Mouse (Mus musculus) heart, adult 9 months (tissue): ENCODE measurements around the gene Crybb1.

Source experiments
- DNase-seq, 2 experiments: peaks; one replicate each; pipeline ENCODE4 v3.0.0; 2022; ENCODE audit warnings: low spot score in 2 of 2

Crybb1 gene

DNA sequence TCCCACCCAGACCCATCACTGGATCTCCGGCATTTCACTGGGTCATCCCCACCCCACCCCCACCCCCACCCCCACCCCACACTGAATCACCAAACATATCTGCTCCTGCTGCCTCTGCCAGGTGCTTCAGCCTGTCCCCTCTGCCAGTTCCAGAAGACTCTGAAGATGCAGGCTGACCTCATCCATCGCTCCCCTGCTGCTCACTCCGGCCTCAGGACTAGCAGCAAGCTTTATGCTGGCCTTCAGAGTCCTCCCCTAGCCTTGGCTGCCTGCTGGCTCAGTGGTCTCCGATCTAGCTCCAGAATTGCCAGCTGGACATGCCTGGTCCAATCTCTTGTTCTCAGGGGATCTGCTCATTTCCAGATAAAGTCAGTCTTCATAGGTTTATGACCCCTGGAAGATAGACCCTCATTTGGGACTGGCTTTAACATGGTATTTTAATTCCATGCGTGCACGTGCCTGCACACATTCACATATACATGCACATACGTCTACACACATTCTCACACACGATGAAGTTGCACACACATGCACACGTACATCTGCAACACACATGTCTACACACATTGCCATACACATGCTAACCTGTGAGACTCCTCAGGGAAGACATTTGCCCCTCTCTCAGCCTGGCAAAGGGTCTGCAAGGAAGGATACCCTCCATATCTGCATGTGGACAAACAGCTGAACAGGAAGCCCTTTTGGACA is 17.6 kb upstream of the Crybb1 start:
- no peak for DNase-seq

DNA sequence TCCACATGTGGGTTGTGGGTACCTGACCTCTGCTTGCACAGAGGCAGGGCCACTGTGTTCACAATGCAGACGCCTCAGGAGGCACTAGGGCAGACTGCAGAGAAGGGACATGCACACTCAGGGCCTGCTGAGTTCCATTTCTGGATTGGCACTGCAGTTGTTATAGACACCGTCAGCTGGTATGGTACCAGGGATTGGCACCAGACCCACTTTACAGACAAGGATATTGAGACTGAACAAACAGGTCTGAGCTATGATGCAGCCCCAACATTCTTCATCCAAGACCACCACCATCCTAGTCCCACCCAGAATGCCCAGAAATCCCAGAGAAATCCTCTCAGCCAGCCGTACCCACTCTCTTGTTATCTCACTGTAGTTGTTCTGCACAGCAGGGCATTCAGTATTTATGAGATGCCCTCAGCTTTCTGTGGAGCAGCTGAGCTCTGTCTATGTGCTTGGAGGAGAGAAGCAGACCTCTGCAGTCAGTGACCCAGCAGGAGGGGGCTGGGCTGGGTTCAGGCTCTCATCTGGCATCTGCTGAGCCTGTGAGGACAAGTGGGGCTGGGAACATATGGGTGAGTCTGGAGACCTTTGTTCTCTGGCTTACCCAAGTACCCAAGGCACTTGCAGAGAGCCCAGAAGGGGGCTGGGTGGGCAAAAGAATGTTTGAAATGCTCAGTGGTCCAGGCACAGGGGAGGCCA is 16.7 kb upstream of the Crybb1 start:
- no peak for DNase-seq

DNA sequence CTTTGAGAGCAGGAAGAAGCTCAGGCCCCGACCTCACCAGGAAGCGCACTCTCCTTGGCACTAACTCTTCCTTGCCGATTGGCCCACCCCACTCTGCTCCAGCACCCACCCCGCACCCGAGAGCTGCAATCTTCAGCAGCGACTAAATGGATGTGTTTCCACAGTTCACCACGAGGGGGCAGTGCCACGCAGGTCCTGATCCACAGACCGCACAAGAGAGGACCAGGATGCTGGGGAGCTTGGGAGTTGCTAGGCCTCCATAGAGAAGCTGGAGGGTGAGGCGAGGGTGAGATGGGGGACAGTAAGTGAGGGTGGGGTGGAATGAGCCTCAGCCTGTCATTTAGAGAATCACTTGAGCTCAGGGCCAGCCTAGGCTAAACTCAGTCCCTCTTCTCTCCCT is 14.9 kb upstream of the Crybb1 start:
- peak; percentile 77 to 84 for DNase-seq

DNA sequence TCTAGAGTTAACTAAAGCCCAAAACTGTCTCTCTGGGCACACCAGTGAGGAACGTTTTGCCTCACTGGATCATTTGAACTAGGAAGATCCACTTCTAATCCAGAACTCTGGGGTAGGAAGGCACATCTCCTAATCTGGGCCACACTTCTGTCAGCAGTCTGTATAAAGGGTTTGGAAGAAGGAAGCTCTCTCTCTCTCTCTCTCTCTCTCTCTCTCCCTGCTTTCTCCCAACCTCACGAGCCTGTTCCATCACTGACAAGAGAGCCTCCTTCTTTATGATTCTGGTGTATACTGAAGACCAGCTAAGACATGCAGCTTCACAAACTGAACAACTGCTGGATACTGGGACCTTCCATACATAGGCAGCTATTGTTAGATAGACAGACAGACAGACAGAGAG is 13.8 kb upstream of the Crybb1 start:
- DNase-seq = no peak

DNA sequence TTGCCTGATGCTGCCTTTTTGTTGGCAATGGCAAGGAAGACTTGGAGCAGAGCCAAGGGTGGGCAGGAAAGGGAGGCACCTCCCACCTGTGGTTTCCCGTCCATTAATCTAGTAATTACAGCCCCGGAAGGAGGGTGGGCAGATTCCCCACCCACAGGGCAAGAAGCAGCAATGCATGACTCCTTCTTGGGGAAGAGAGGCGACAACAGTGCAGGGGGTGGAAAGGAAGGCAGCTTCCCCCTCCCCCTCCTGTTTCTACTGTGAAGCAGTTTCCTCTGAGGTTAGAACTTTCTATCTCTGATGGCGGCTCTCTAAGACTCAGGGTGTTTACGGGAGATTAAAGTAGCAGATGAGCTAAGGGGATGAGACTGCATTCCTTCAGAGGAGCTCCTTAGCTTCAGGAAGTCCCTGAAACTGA is 13.2 kb upstream of the Crybb1 start:
- peak; percentile 29 to 60 for DNase-seq

DNA sequence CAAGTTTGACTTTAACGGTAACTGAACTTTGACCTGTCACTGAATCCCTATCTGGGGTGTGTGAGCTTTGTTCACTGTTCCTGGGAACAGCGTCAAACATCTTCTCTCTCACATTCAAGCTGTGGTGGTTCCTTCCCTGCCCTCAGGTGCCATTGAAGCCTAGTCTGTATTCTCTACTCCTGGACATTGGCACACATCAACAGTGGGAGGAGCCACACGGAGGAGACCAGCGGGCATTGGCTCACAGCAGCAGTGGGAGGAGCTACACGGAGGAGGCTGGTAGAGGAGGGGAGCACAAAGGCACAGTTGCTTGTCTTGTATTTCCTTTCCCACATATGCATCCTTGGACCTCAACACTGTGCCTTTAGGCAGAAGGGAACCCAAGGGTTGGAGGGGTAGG is 12.6 kb upstream of the Crybb1 start:
- DNase-seq = no peak

DNA sequence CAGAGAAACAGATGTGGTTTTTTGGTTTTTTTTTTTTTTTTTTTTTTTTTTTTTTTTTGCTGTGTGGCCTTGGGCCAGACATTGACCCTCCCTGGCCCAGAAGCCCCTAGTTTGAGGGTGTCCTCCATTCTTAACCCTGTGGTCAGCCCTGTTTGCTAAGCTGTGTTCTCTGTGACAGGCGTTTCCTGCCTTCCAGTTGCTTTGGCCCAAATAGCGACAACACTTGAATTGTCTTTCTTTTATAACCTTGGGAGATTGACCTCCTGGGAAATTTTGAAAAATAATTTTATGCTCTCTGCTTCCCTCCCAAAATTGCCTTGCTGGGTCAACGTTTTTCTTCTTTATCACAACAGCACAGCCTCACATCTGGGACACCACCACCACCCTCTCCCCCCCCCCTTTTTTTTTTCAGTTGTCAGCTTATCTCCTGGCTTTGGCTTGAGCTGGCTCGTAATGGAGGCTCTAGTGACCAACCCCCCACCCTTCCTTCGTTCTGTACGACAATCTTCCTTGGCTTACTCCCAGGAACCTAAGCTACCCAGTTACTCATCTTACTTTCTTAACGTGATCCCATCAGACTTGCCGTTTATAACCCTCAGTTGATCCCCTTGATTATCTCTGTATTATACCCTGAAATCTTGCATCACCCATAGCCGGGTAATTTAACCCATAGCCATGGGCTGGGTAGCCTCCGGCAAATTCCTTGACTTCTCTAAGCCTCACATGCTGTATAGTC is 11.9 kb upstream of the Crybb1 start:
- no peak for DNase-seq

DNA sequence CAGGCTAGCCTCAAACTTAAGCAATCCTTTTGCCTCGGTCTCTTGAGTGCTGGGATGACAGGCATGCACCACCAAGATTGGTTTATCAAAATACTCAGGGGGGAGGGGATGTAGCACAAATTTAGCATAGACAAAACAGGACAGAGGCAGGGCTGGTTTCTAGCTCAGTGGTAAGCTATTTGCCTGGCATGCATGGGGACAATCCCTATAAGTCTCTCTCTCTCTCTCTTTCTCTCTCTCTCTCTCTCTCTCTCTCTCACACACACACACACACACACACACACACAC is 11.4 kb upstream of the Crybb1 start:
- no peak for DNase-seq

DNA sequence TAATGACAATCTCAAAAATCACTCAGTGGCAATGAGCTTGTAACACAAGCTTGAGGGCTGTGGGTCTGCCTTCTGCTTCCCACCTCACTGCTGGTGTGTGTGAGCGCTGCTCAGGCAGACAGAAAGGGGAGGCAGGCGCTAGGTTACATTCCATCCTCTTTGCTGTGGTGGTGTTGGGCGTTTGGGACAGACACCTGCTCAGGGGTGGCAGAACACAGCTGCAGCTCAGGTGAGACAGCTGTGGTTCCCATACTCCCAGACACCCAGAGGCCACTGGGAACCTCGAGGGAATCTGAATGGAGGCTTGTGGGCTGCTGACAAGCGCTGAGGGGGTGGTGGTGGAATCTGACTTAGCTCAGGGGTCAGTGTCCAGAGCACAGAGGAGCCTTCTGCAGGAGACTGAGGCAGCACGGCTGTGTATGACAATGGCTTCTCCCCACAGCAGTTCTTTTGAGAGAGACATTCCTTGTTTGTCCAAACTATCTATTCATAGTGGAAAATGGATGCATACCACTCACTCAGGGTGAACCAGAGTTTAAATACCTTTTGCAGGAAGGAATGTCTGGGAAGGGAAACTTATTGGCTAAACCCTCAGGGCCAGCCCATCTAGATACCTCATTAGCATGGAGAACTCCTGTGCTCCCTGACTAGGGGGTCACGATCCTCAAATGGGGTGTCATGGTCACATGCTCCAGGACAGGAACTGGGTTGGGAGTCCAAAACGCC is 10.6 kb upstream of the Crybb1 start:
- no peak for DNase-seq

DNA sequence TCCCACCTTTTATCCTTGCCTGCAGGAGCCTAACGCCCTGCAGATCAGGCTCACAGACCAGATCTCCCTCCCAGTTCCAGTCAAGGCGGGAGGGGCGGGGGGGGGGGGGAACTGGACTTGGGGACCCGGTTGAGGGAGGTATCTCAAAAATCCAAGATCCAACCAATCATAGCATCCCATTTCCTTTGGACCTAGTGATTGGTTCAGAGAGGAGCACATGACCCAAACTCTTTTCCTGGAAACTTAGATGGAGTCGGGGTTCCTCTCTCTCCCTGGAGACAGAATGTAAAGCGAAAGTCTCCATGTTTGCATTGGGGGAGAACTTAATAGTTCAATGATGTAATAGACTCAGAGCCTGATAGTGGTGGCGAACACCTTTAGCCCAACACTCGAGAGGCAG is 8.2 kb upstream of the Crybb1 start:
- no peak for DNase-seq

DNA sequence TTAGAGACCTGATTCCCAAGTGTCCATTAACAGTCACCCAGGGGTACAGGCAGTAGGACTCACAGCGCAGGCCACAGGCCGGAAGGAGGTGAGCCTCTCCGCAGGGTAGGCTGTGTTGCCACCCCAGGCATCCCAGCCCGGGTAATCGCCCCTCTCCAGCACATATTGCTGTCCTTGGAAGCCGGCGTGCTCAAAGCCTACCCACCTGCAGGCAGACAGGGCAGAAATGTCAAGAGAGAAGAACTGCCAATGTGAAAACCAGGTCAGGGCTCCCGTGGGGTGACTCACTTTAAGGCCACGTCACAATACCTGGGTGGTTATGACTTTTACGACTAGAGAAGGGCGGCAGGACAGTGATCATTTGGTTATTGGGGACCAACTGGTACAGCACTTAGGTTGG is 6.5 kb upstream of the Crybb1 start:
- DNase-seq = no peak

DNA sequence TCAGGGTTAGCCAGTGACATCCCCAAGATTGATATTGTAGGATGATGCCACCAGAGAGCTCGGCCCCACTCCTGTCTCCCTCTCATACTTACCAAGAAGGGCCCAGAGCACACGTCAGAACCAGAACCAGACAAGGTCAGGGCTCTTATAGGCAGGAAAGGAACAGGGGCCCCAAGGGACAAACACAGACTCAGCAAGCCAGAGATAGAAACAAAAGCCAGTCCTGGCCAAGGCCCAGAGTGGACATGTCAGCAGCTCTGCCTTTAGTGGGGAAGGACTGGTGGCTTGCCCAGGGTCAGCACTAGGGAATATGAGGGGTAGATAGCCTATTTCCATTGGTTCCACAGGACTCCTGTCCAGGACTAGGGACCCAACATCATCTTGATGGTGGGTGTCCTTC is 3.2 kb upstream of the Crybb1 start, which contains the start of gene Cryba4:
Cryba4 (minus strand) TSS at position 119 of the 400 bp plus-strand sequence.
- peak; percentile 65 to 68 for DNase-seq

DNA sequence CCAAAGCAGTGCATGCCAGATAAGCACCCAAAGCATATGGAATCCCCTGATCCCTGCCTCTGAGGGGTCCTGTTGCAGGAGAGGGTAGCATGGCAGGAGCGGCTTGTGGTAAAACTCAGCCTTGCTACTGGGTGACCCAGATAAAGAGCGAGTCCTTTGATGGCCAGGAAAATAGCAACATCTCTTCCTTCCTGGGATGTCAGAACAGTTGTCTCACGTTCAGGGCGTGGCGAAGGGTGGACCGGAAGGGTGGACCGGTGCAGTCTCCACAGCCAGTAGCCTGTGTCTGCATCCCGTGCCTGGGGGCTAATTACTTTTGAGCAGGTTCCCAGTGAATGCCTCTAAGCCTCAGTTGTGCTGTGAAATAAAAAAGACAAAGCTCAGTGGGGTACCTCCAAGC is 2.4 kb upstream of the Crybb1 start:
- DNase-seq = peak in 1 of 2 experiments; percentile 48

DNA sequence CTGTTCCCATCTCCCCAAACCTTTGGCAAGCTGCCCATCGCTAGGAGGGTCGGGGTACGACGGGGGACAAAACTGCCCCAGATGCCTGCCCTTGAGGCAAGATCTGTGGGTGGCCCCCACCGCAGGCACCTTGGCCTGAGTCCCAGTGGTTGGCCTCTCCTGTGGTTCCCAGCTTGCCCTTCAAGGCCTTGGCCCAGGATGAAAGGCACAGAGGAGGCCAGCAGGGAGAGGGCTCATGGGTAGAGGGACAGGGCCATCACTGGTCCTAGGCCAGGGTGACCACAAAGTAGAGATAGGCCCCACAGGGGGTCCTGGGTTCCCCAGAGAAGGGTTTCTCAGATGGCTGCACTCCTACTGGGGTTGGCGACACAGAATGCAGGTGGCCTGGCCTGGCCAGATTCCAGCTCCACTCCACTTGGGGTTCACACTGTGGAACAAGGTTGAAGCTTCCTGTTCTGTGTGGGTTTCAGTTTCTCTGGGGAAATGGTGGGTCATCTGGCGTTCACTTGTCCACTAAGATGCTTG is 1.3 kb upstream of the Crybb1 start:
- DNase-seq = peak; percentile 74 to 79

DNA sequence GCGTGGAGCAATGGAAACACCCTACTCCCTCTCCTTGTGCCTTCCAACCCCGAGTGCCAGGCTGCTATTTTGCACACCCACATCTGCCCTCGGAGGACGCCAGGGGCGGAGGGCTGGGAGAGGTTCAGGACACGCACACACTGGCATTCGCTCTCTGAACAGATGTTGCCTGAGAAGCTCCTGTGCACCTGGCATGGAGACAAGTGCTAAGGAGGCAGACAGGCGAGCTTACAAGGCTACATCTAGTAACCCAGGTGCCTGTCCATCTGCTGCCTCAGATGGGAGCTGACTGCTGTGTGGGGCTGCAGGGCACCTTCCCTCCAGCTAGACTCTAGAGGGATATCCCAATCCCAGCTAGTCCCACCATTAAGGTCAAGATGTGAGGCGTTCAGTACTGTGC is 842 bp downstream of the Crybb1 start:
- DNase-seq = no peak

DNA sequence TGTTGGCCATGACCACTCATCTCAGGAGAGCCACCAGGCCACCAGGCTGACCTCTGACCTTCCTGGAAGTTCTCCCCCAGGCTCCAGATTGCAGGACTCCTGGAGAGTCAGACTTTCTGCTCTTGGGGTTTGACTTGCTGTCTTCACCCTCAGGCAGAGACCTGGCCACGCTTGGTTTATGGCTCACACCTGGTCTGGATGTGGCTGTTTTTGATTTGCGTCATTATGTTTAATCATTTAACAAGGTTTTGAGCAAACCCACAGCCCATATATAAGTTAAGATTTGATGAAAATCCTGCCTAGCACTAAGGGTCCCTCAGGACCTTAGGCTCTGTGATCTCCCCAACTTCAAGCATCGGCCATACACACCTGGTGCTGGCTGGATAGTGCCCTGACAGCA is 2.3 kb downstream of the Crybb1 start:
- no peak for DNase-seq

DNA sequence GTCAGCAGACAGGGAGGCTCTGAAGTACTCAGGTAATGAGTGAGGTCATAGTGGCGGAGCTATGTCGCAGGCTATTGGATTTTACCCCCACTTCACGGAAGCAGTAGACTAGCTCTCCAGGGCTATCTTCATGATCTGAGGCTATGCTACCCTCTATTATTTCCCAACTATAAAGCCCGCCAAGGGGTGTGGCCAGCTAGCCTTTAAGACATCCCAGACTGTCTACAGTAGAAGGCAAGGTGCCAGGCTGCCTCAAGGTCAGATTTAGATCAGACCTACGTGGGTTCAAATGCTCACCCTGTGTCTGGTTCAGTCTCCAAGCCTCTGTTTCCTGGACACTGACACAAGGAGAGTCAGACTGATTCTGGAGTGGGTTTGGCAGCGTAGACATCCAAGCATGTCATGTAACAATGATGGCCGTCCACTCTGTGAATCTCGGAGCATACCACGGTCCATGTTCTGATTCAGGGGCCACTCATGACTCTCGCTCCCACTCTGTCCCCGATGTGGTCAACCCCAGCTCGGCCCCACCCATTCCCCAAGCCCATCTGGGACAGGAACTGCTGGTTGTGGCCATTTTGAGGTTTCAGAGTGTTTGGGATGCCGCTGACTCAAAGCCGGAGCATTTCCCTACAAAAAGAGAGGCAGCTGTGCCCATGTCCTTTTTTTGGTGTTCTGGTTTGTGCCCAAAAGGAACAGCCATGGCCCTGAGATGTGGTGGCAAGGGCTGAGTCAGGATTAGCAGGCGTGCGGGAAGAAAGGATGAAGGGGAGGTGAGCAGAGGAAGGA is 4.4 kb downstream of the Crybb1 start:
- no peak for DNase-seq

DNA sequence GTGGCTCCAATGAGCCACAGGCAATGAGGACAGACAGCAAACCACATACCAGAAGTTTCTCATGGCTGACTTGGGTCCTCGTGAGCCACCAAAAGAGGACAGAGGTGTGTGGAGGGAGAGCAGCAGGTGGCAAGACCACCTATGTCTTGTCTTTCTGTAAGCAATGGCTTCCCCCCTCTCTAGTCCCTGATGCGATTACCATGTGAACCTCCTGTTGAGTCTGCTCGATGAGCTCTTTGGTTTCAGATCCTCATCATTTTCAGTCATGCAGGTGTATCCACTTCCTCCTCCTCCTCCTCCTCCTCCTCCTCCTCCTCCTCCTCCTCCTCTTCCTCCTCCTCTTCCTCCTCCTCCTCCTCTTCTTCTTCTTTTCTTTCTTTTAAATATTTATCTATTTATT is 5.2 kb downstream of the Crybb1 start:
- DNase-seq = no peak

DNA sequence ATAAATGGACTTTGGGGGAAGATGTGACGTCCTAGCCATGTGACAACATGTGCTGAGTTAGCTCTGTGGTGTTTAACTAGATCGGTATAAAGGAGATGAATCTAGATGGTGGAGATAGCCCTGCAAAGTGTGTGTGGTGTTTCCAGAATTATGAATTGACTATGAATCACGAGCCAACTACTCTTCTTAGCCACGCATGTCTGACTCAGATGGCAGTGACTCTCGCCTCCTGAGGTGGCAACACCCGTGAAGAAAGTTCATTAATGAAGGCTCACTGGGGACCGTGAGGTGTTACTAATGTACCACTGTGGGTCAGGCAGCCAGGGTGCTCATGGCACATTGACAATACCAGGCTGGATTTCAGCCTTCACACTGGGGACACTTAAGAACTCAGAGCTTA is 8.5 kb downstream of the Crybb1 start:
- no peak for DNase-seq

DNA sequence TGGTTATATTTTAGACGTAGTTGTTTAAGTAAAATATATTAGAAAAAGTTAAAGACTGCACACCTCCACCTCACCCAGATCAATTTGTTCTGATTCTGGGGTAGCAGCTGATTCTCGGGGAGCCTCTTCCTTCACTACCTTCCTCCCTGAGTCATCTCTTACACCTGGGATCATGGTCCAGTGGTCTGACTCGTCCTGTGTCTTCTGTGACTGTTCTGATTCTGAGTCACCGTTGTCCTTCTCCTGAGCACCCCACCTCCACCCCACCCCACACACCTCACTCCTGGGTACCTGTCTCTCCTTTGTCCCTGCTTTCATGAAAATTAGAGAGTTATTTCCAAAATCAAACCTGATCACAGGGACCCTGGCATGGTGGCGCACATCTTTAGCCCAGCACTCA is 9.5 kb downstream of the Crybb1 start:
- no peak for DNase-seq

DNA sequence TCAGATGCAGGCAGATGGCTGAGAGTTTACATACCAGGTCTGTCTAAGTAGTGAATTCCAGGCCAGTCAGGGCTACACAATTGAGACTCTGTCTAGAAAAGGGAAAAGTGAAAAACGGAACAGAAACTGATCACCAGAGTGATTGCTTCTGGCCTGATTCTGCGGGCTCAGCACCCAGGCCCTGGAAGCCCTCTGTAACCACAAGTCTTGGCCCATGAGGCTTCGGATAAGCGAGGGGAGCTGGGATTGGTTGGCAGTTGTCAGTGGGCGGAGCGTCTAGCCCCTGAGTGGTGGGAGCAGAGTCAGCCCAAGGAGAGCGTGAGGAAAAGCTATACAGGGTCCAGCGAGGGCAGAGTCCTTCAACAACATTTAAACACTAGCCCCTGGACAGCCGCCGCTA is 9.9 kb downstream of the Crybb1 start:
- DNase-seq = no peak
